Comparison of ENCODE assay signal across 10 mouse cellular contexts in the genomic region with DNA sequence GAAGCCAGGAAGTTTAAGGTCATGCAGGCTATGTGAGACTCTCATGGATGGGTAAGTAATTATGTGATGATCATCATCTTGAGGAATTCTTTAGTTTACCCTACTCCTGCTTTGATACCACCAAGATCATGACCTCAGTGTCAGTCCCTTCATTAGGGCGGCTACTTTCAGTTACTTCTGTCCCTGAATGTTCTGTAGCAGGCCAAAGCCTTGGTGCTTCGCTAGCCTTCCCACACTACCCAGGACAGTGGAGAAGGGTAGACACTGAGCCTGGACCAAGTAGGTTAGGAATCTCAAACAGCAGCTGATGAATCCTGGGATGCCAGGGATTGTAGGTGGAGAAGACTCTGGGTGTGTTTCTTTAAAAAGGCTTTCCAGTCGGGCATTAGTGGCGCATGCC. TPM values are rescaled to one million over a fixed set of nuclear protein-coding genes. Genes with fewer than 3 reads are reported as not detected.
A peak's percentile ranks its signal among the peaks of the same experiment; 100 is the strongest.
DNase-seq lines count a peak whose midpoint lies in the region; ATAC-seq and TF ChIP-seq lines count a peak whose summit lies in the region.
"Had no signal": no experiment of that assay in that cellular context is flagged by ENCODE, and none has a peak within 500 bp of the region (broad histone marks: within the 10 kb centered on the region; RNA-seq: fewer than 3 reads in every experiment).

No protein-coding gene starts in this region.

- H3K4me1 ChIP-seq in forebrain, embryonic 12.5 days: peaks cover 52% of the 10 kb centered on the region
- H3K4me1 ChIP-seq in forebrain, embryonic 11.5 days (replicated peaks; ENCODE audit: control insufficient read depth, insufficient read depth, low read length): peaks cover 20% of the 10 kb centered on the region
- H3K4me1 ChIP-seq in kidney, embryonic 16.5 days (ENCODE audit: insufficient read depth, low read length): peaks cover 43% of the 10 kb centered on the region
- H3K4me1 ChIP-seq in embryonic fibroblast, embryonic 13.5 days (ENCODE audit: control insufficient read depth, insufficient read depth, low read length): peaks cover 13% of the 10 kb centered on the region
- H3K4me1 ChIP-seq in midbrain, embryonic 14.5 days (ENCODE audit: control insufficient read depth, insufficient read depth, low read length): peaks cover 38% of the 10 kb centered on the region

- H3K4me2 ChIP-seq in forebrain, embryonic 12.5 days: peak overlapping the region; percentile 64; the same call in 1 of the 2 replicates
- no peak overlapping the region for H3K4me2 ChIP-seq in forebrain, embryonic 11.5 days (ENCODE audit: low read depth, low read length, severe bottlenecking)
- H3K4me2 ChIP-seq in kidney, embryonic 16.5 days (replicated peaks; ENCODE audit: low read depth, low read length): peak overlapping the region; percentile 84; the same call in 1 of the 2 replicates
- 0 out of 2 replicates have a peak overlapping the region, but pooled peaks have one; percentile 75 for H3K4me2 ChIP-seq in midbrain, embryonic 14.5 days (ENCODE audit: low read length)

- H3K9me3 ChIP-seq in forebrain, embryonic 12.5 days: no peaks in the 10 kb centered on the region
- H3K9me3 ChIP-seq in forebrain, embryonic 11.5 days (ENCODE audit: control insufficient read depth, low read length): no peaks in the 10 kb centered on the region
- no peaks in the 10 kb centered on the region for H3K9me3 ChIP-seq in kidney, embryonic 16.5 days (ENCODE audit: low read length)
- H3K9me3 ChIP-seq in midbrain, embryonic 14.5 days (ENCODE audit: control insufficient read depth, low read length): no peaks in the 10 kb centered on the region

- WGBS in forebrain, embryonic 12.5 days: 87% methylated on average over 4 of the region's 4 CpGs
- 88% methylated on average over 4 of the region's 4 CpGs for WGBS in forebrain, embryonic 11.5 days
- WGBS in kidney, embryonic 16.5 days: 97% methylated on average over 4 of the region's 4 CpGs
- 91% methylated on average over 4 of the region's 4 CpGs for WGBS in midbrain, embryonic 14.5 days

- no peak for TF ChIP-seq CTCF in embryonic fibroblast, embryonic 13.5 days (IDR thresholded peaks at IDR 0.05; ENCODE audit: borderline replicate concordance, insufficient read depth, low read length)

- H3K27me3 ChIP-seq in forebrain, embryonic 12.5 days: no peaks in the 10 kb centered on the region
- no peaks in the 10 kb centered on the region for H3K27me3 ChIP-seq in forebrain, embryonic 11.5 days (ENCODE audit: control insufficient read depth, insufficient read depth, low read length)
- no peaks in the 10 kb centered on the region for H3K27me3 ChIP-seq in kidney, embryonic 16.5 days (ENCODE audit: insufficient read depth, low read length)
- H3K27me3 ChIP-seq in midbrain, embryonic 14.5 days (ENCODE audit: control insufficient read depth, insufficient read depth, low read length): no peaks in the 10 kb centered on the region

- DNase-seq in forebrain, embryonic 11.5 days (ENCODE audit: low spot score): no peak
- DNase-seq in kidney, adult 8-10 months: no peak
- DNase-seq in midbrain, embryonic 14.5 days: no peak
- DNase-seq in thymus, adult 18-20 months: no peak
- no peak for DNase-seq in layer of hippocampus, adult 18-20 months (ENCODE audit: low spot score in 2 of 2)
- DNase-seq: cerebellum, adult 11 months; layer of hippocampus, postnatal 36 days had no signal

- ATAC-seq in forebrain, embryonic 12.5 days (ENCODE audit: low FRiP score): no peak
- ATAC-seq in forebrain, embryonic 11.5 days (replicated peaks; ENCODE audit: low FRiP score): no peak
- no peak for ATAC-seq in kidney, embryonic 16.5 days (ENCODE audit: low FRiP score, low TSS enrichment)
- ATAC-seq in midbrain, embryonic 14.5 days (ENCODE audit: low FRiP score, low TSS enrichment): no peak

- H3K9ac ChIP-seq in forebrain, embryonic 12.5 days: no peak overlapping the region
- no peak overlapping the region for H3K9ac ChIP-seq in forebrain, embryonic 11.5 days (ENCODE audit: low read length)
- H3K9ac ChIP-seq in kidney, embryonic 16.5 days (replicated peaks; ENCODE audit: low read length): 0 out of 2 replicates have a peak overlapping the region, but pooled peaks have one; percentile 13
- H3K9ac ChIP-seq in midbrain, embryonic 14.5 days (replicated peaks; ENCODE audit: low read length): no peak overlapping the region

- TF ChIP-seq POLR2A in embryonic fibroblast, embryonic 13.5 days (IDR thresholded peaks at IDR 0.05; ENCODE audit: low read depth, low read length): no peak

- no peak overlapping the region for H3K4me3 ChIP-seq in forebrain, embryonic 12.5 days (replicated peaks)
- no peak overlapping the region for H3K4me3 ChIP-seq in forebrain, embryonic 11.5 days (ENCODE audit: low read depth, low read length)
- peak overlapping the region; percentile 72 for H3K4me3 ChIP-seq in kidney, embryonic 16.5 days (ENCODE audit: low read length)
- H3K4me3 ChIP-seq in embryonic fibroblast, embryonic 13.5 days (ENCODE audit: insufficient read depth, low read length): no peak overlapping the region
- no peak overlapping the region for H3K4me3 ChIP-seq in midbrain, embryonic 14.5 days (replicated peaks; ENCODE audit: low read depth, low read length)

- peaks cover 40% of the 10 kb centered on the region for H3K36me3 ChIP-seq in forebrain, embryonic 12.5 days (replicated peaks)
- H3K36me3 ChIP-seq in forebrain, embryonic 11.5 days (ENCODE audit: control insufficient read depth, insufficient read depth, low read length): peaks cover 3% of the 10 kb centered on the region; the same call in 1 of the 2 replicates
- peaks cover 34% of the 10 kb centered on the region for H3K36me3 ChIP-seq in kidney, embryonic 16.5 days (ENCODE audit: insufficient read depth, low read length)
- peaks cover 33% of the 10 kb centered on the region for H3K36me3 ChIP-seq in midbrain, embryonic 14.5 days (ENCODE audit: control insufficient read depth, insufficient read depth, low read length)

- no peak overlapping the region for H3K27ac ChIP-seq in forebrain, embryonic 12.5 days
- H3K27ac ChIP-seq in forebrain, embryonic 11.5 days (ENCODE audit: low read depth, low read length): no peak overlapping the region
- peak overlapping the region; percentile 95; the same call in 1 of the 2 replicates for H3K27ac ChIP-seq in kidney, embryonic 16.5 days (ENCODE audit: low read length)
- H3K27ac ChIP-seq in embryonic fibroblast, embryonic 13.5 days (ENCODE audit: insufficient read depth, low read length): peak overlapping the region; percentile 64; the same call in 1 of the 2 replicates
- H3K27ac ChIP-seq in midbrain, embryonic 14.5 days (replicated peaks; ENCODE audit: low read depth, low read length): no peak overlapping the region

RNA-seq across cellular contexts. Expression of a gene that starts 1.2 kb away (rescaled TPM):
- polyA plus RNA-seq in forebrain, embryonic 12.5 days (2016; fragmentation: Nextera tagmentation; extraction: Ambion mirVana): 76.9 and 79.8 TPM in 2 replicates
- polyA plus RNA-seq in forebrain, embryonic 11.5 days (2014; fragmentation: Nextera tagmentation; extraction: Ambion mirVana): 65.4 and 80.7 TPM in 2 replicates
- polyA plus RNA-seq in kidney, embryonic 16.5 days (2015; fragmentation: Nextera tagmentation; extraction: Ambion mirVana): 139 and 150 TPM in 2 replicates
- polyA plus RNA-seq in embryonic fibroblast, embryonic 13.5 days (2011; ENCODE audit: insufficient read length, low read depth, missing spikeins): 35.9 and 37.0 TPM in 2 replicates
- polyA plus RNA-seq in midbrain, embryonic 14.5 days (2014; fragmentation: Nextera tagmentation; extraction: Ambion mirVana): 73.8 and 86.9 TPM in 2 replicates
- total RNA-seq in layer of hippocampus, adult 18-20 months (2021): 10 to 100 TPM; 94.2 to 94.6 TPM

RNA-seq across cellular contexts. Expression of a gene that starts 5.2 kb away (rescaled TPM):
- polyA plus RNA-seq in forebrain, embryonic 12.5 days (2016; fragmentation: Nextera tagmentation; extraction: Ambion mirVana): 22.4 and 24.3 TPM in 2 replicates
- 21.2 and 24.1 TPM in 2 replicates for polyA plus RNA-seq in forebrain, embryonic 11.5 days (2014; fragmentation: Nextera tagmentation; extraction: Ambion mirVana)
- 44.1 and 48.8 TPM in 2 replicates for polyA plus RNA-seq in kidney, embryonic 16.5 days (2015; fragmentation: Nextera tagmentation; extraction: Ambion mirVana)
- 56.2 and 69.3 TPM in 2 replicates for polyA plus RNA-seq in embryonic fibroblast, embryonic 13.5 days (2011; ENCODE audit: insufficient read length, low read depth, missing spikeins)
- polyA plus RNA-seq in midbrain, embryonic 14.5 days (2014; fragmentation: Nextera tagmentation; extraction: Ambion mirVana): 6.3 and 8.8 TPM in 2 replicates
- total RNA-seq in layer of hippocampus, adult 18-20 months (2021): 10 to 100 TPM; 13.3 to 14.4 TPM

RNA-seq across cellular contexts. Expression of a gene that starts 6.0 kb away (rescaled TPM):
- polyA plus RNA-seq in forebrain, embryonic 12.5 days (2016; fragmentation: Nextera tagmentation; extraction: Ambion mirVana): 40.0 and 42.1 TPM in 2 replicates
- polyA plus RNA-seq in forebrain, embryonic 11.5 days (2014; fragmentation: Nextera tagmentation; extraction: Ambion mirVana): 29.5 and 32.7 TPM in 2 replicates
- polyA plus RNA-seq in kidney, embryonic 16.5 days (2015; fragmentation: Nextera tagmentation; extraction: Ambion mirVana): 25.1 and 37.3 TPM in 2 replicates
- polyA plus RNA-seq in embryonic fibroblast, embryonic 13.5 days (2011; ENCODE audit: insufficient read length, low read depth, missing spikeins): 24.5 and 29.6 TPM in 2 replicates
- 33.1 and 47.3 TPM in 2 replicates for polyA plus RNA-seq in midbrain, embryonic 14.5 days (2014; fragmentation: Nextera tagmentation; extraction: Ambion mirVana)
- 10 to 100 TPM; 95.2 to 95.4 TPM for total RNA-seq in layer of hippocampus, adult 18-20 months (2021)

RNA-seq across cellular contexts. Expression of a gene that starts 6.7 kb away (rescaled TPM):
- 237 and 333 TPM in 2 replicates for polyA plus RNA-seq in forebrain, embryonic 12.5 days (2016; fragmentation: Nextera tagmentation; extraction: Ambion mirVana)
- polyA plus RNA-seq in forebrain, embryonic 11.5 days (2014; fragmentation: Nextera tagmentation; extraction: Ambion mirVana): 305 and 329 TPM in 2 replicates
- polyA plus RNA-seq in kidney, embryonic 16.5 days (2015; fragmentation: Nextera tagmentation; extraction: Ambion mirVana): 51.5 and 53.8 TPM in 2 replicates
- 161 and 202 TPM in 2 replicates for polyA plus RNA-seq in embryonic fibroblast, embryonic 13.5 days (2011; ENCODE audit: insufficient read length, low read depth, missing spikeins)
- 198 and 257 TPM in 2 replicates for polyA plus RNA-seq in midbrain, embryonic 14.5 days (2014; fragmentation: Nextera tagmentation; extraction: Ambion mirVana)
- 10 to 100 TPM; 60.8 to 61.9 TPM for total RNA-seq in layer of hippocampus, adult 18-20 months (2021)

RNA-seq across cellular contexts. Expression of a gene that starts 10.9 kb away (rescaled TPM):
- polyA plus RNA-seq in forebrain, embryonic 12.5 days (2016; fragmentation: Nextera tagmentation; extraction: Ambion mirVana): 15.0 and 18.8 TPM in 2 replicates
- 14.5 and 18.8 TPM in 2 replicates for polyA plus RNA-seq in forebrain, embryonic 11.5 days (2014; fragmentation: Nextera tagmentation; extraction: Ambion mirVana)
- polyA plus RNA-seq in kidney, embryonic 16.5 days (2015; fragmentation: Nextera tagmentation; extraction: Ambion mirVana): 26.8 and 27.3 TPM in 2 replicates
- 15.0 and 22.2 TPM in 2 replicates for polyA plus RNA-seq in embryonic fibroblast, embryonic 13.5 days (2011; ENCODE audit: insufficient read length, low read depth, missing spikeins)
- 23.1 and 26.7 TPM in 2 replicates for polyA plus RNA-seq in midbrain, embryonic 14.5 days (2014; fragmentation: Nextera tagmentation; extraction: Ambion mirVana)
- total RNA-seq in layer of hippocampus, adult 18-20 months (2021): 10 to 100 TPM; 24.7 to 27.9 TPM

Comparison
In these comparisons a context has a peak if more than half of its experiments do, and no peak if none do; other contexts are left out.
1. H3K27ac ChIP-seq: peak in kidney, embryonic 16.5 days (single experiment) and embryonic fibroblast, embryonic 13.5 days (single experiment); none in forebrain, embryonic 12.5 days (single experiment), forebrain, embryonic 11.5 days (single experiment) and midbrain, embryonic 14.5 days (single experiment).